Mouse (Mus musculus) bone marrow macrophage, adult 2 months (primary cell): ENCODE results near the gene Foxb1.

ENCODE experiments used
- CTCF ChIP-seq: IDR thresholded peaks from 2 replicates; pipeline ENCODE4 v1.5.1; 2012; ENCODE audit warnings: low read depth, mild to moderate bottlenecking, low read length, moderate library complexity
- POLR2A ChIP-seq: IDR thresholded peaks from 2 replicates; pipeline ENCODE4 v1.6.1; 2012; ENCODE audit warnings: mild to moderate bottlenecking, low read depth, low read length, borderline replicate concordance

GRCm38 (mm10) chr9:69766301-69766700, 5.6 kb upstream of the Foxb1 start:
- TF ChIP-seq CTCF (no peak), POLR2A (no peak)
